Mouse (Mus musculus): ENCODE results near the gene Aknad1. TPM values are rescaled to one million over a fixed set of nuclear protein-coding genes. Genes with fewer than 3 reads are reported as not detected.
A peak's percentile ranks its signal among the peaks of the same experiment; 100 is the strongest.

Gene Aknad1
- 0.09 TPM in 1 of 2 replicates, not detected in the other for polyA plus RNA-seq (2015; fragmentation: Nextera tagmentation; extraction: Ambion mirVana)

DNA sequence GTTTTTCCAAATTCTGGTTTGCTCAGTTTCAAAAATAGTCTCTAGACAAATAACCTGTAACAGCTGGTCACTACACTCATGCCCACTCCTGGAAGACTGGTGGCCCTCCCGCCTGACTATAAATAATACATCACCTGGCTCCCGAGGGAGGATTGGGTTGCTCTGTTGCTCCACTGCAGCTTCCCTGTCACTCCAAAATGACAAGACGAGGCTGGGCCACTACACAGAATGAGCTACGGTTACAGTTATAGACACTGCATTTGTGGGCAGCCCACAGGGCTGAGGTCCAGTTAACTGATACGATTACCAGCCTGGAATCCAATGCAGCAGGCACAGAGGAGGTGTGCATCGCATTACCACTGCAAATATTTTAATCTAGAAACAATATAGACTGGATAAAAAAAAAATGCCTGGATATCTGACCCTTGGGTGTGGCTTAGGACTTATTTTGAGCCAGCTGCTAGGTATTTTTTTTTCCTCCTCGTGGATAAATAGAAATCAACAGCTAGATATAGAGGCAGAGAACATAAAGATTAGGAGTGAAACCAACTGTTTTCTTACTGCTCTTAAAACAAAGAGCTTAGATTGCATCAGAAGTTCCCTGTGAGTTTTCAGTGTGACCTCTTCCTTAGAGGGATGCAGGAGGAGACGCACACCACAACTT, at the start of gene Aknad1:
Gene Aknad1 (plus strand): TSS at position 614 of the 664 bp plus-strand sequence.
- no peak within 1 kb of the TSS for H3K4me3 ChIP-seq
- no peak within 1 kb of the TSS for H3K9ac ChIP-seq
- H3K4me2 ChIP-seq, result no peak within 1 kb of the TSS
- no peaks in the 10 kb centered on the region for H3K9me3 ChIP-seq
- no peaks in the 10 kb centered on the region for H3K4me1 ChIP-seq
- H3K27ac ChIP-seq, result no peak within 1 kb of the TSS
- H3K27me3 ChIP-seq, result no peaks in the 10 kb centered on the region; the same call in 1 of the 2 replicates
- no peaks in the 10 kb centered on the region for H3K36me3 ChIP-seq
- ATAC-seq (ENCODE audit: borderline replicate concordance, extremely low read depth, low FRiP score, low TSS enrichment), result no peak
- WGBS, result 64% methylated on average over 8 of the region's 8 CpGs

DNA sequence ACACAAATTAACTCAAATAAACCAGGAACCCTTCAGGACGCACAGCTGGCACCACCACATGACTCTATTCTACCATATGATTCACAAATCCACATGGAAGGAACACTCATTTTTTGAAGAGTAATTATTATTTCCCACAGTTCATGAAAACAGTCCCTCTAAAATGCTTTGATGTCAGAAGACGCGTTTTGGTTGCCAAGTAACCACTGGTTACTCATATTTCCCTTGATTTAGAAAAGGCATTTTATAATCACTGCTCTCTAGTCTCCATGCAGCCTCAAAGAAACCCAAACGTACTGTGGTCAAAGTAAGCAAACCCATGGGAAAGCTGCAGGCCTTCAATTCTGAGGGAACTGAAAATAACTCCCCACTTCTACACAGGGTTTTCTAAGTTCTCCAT, 49.5 kb upstream of the Aknad1 start:
- ATAC-seq (ENCODE audit: borderline replicate concordance, extremely low read depth, low FRiP score, low TSS enrichment), result no peak
- Histone ChIP-seq H3K4me1 (no peaks in the 10 kb centered on the region), H3K9me3 (no peaks in the 10 kb centered on the region), H3K36me3 (peaks cover 40% of the 10 kb centered on the region), H3K27ac (no peak overlapping the region), H3K4me2 (no peak overlapping the region), H3K27me3 (no peaks in the 10 kb centered on the region), H3K4me3 (no peak overlapping the region), H3K9ac (no peak overlapping the region)
- WGBS, result 56% methylated on average over 4 of the region's 4 CpGs

DNA sequence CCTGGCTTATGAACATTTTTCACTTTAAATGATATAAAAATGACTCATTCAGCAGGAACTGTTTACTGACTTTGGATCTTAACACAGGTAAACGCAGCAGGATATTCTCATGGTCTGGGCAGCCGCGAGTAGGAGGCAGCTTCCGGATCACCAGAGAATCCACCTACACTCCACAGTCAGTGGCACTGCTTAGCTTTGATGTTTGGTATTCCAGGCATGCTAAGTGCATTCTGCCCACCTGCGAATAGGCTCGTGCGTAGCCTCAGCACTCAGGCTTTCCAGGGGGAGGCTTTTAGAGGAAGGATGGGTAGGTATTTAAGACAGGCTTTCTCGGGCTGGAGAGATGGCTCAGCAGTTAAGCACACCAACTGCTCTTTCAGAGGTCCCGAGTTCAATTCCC, 45.1 kb upstream of the Aknad1 start:
- Histone ChIP-seq H3K4me1 (no peaks in the 10 kb centered on the region), H3K27me3 (no peaks in the 10 kb centered on the region), H3K9ac (no peak overlapping the region), H3K4me2 (no peak overlapping the region), H3K4me3 (no peak overlapping the region), H3K27ac (0 out of 2 replicates have a peak overlapping the region, but pooled peaks have one; percentile 19), H3K36me3 (peaks cover 39% of the 10 kb centered on the region), H3K9me3 (no peaks in the 10 kb centered on the region)
- 50% methylated on average over 9 of the region's 9 CpGs for WGBS
- peak; percentile 81; the same call in 1 of the 2 replicates for ATAC-seq (ENCODE audit: borderline replicate concordance, extremely low read depth, low FRiP score, low TSS enrichment)

DNA sequence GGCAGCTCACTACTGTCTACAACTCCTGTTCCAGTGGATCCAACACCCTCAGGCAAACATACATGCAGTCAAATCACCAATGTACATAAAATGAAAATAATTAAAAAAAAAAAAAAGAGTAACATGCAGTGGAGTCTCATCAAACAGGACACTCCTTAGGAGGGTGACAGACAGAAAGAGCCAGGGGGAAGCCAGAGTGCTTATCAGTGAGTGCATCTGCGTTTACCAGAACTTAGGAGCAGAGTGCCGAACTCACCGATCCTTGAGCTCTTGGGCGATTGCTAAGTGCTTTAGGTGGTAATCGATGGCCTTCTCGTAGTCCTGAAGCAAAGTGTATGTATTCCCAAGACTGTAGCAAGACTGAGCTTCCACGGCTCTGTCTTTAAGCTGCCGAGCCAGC, 40.8 kb upstream of the Aknad1 start:
- Histone ChIP-seq H3K4me1 (no peaks in the 10 kb centered on the region), H3K9me3 (no peaks in the 10 kb centered on the region), H3K36me3 (peaks cover 61% of the 10 kb centered on the region), H3K4me3 (no peak overlapping the region), H3K27ac (no peak overlapping the region), H3K27me3 (no peaks in the 10 kb centered on the region), H3K4me2 (no peak overlapping the region), H3K9ac (no peak overlapping the region)
- 89% methylated on average over 8 of the region's 8 CpGs for WGBS
- ATAC-seq (ENCODE audit: borderline replicate concordance, extremely low read depth, low FRiP score, low TSS enrichment), result no peak

DNA sequence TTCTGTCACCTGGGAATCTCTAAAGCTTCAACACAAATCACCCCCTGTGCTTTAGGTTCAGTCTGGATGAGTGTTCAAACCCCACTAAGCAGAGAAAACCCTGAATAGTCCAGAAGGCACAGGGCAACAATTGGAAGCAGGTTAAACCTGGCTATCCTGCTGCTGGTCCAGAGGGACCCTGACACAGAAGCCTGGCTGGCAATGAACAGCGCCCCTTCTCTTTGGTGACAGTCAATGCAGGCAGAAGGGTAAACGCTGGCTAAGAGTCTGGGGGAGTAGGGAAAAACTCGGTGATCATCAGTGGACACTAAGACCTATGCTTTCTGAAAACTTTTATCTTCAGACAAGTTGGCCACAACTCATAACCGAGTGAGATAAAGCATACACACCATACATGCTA, 39.7 kb upstream of the Aknad1 start:
- 0 out of 2 replicates have a peak, but pooled peaks cover 3% of the 10 kb centered on the region for H3K4me1 ChIP-seq
- H3K4me2 ChIP-seq, result no peak overlapping the region
- no peak overlapping the region for H3K9ac ChIP-seq
- H3K4me3 ChIP-seq, result no peak overlapping the region
- WGBS, result 87% methylated on average over 4 of the region's 4 CpGs
- no peaks in the 10 kb centered on the region for H3K9me3 ChIP-seq
- no peak overlapping the region for H3K27ac ChIP-seq
- peaks cover 56% of the 10 kb centered on the region for H3K36me3 ChIP-seq
- no peaks in the 10 kb centered on the region for H3K27me3 ChIP-seq
- no peak for ATAC-seq (ENCODE audit: borderline replicate concordance, extremely low read depth, low FRiP score, low TSS enrichment)

DNA sequence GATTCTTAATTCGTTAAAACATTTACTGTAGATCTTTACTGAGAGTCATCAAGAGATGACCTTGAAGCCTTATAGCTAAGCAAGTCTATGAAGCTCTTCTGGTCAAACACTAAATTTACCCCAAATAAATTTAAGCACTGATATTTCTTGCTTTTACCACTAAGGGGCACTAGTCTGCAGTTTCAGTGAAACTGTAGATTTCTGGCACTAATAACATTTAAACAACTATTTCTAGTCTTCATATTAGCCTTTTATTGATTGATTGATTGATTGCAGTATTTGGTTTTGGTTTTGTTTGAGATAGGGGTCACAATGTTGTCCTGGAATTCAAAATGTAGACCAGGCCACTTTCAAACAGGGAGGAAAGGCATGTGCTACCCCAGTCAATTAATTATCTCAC, 38.2 kb upstream of the Aknad1 start:
- Histone ChIP-seq H3K27me3 (no peaks in the 10 kb centered on the region), H3K4me1 (0 out of 2 replicates have a peak, but pooled peaks cover 3% of the 10 kb centered on the region), H3K4me2 (no peak overlapping the region), H3K36me3 (peaks cover 52% of the 10 kb centered on the region), H3K27ac (no peak overlapping the region), H3K9me3 (no peaks in the 10 kb centered on the region), H3K9ac (no peak overlapping the region), H3K4me3 (no peak overlapping the region)
- ATAC-seq (ENCODE audit: borderline replicate concordance, extremely low read depth, low FRiP score, low TSS enrichment), result no peak
- WGBS, result 81% methylated on average over 1 of the region's 1 CpGs

DNA sequence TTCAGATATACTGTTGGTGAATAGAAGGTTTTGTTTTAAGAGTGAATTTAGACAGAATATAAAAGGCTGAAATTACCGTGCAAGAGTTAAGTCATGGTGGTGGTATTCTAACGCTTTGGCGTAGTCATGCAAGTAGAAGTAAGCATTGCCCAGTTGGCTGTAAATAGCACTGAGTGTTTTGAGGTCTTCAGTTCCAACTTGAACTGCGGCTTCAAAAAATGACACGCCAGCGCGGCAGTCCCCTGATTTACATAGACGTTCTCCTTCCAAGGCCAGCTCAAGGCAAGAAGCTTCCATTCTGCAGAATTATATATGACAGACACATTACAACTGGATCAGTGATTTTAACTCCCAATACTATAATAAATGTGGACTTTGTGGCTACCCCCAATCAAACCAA, 36.7 kb upstream of the Aknad1 start:
- no peaks in the 10 kb centered on the region for H3K27me3 ChIP-seq
- H3K4me3 ChIP-seq, result no peak overlapping the region
- 0 out of 2 replicates have a peak, but pooled peaks cover 3% of the 10 kb centered on the region for H3K4me1 ChIP-seq
- no peaks in the 10 kb centered on the region for H3K9me3 ChIP-seq
- 91% methylated on average over 8 of the region's 8 CpGs for WGBS
- H3K9ac ChIP-seq, result no peak overlapping the region
- H3K27ac ChIP-seq, result no peak overlapping the region
- H3K36me3 ChIP-seq, result peaks cover 43% of the 10 kb centered on the region
- no peak overlapping the region for H3K4me2 ChIP-seq
- no peak for ATAC-seq (ENCODE audit: borderline replicate concordance, extremely low read depth, low FRiP score, low TSS enrichment)

DNA sequence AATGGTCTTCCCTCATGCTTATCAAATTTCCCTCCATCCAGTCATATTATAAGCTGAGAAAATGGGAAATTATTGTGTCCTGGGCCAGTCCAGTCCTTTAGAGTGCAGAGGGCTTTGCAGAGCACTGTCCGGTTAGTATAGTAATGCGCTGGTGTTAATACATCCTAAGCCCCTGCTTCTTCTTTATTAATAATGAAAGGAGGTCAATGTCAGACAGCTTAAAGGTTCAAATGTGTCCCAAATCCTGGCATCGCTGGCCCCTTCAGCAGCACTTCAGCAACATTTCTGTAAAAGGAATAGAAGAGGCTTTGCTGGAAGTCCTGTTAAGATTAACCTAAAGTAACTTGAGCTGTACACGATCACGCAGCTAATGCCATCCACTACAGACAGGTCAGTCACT, 28.2 kb upstream of the Aknad1 start:
- Histone ChIP-seq H3K4me1 (peaks cover 12% of the 10 kb centered on the region), H3K27ac (no peak overlapping the region), H3K4me3 (no peak overlapping the region), H3K36me3 (no peaks in the 10 kb centered on the region), H3K27me3 (no peaks in the 10 kb centered on the region), H3K4me2 (no peak overlapping the region), H3K9ac (no peak overlapping the region), H3K9me3 (no peaks in the 10 kb centered on the region)
- WGBS, result 90% methylated on average over 5 of the region's 5 CpGs
- ATAC-seq (ENCODE audit: borderline replicate concordance, extremely low read depth, low FRiP score, low TSS enrichment), result no peak

DNA sequence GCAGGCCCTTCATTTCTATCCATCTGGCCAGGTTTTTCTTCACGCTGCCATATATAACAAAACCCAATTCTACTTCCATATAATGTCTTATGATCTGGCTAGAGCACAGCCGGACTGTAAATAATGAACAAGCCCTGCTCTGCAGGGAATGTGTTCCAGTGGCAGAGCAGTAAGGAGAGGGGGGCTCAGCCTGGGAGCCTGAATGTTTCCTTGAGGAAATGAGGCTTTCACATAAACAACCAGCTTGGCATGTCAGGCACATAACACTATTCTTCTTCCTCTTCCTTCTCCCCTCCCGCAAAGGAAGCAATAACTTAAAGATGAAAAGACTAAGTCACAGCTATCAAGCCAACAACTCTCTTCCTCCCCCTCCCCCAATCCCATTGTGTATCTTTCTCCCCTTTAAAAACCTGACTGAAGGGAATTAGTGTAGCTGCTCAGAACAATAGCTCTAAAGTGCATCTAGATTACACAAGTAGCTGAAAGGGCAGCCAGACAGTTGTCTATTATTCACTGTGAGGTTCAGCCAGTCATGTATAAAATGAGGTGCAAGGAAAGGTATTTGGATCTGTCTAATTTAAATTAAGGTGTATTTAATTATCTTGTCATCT, 26.3 kb upstream of the Aknad1 start:
- 33% methylated on average over 3 of the region's 3 CpGs for whole genome bisulfite sequencing
- Histone ChIP-seq H3K4me3 (no peak overlapping the region), H3K27ac (no peak overlapping the region), H3K4me1 (peaks cover 12% of the 10 kb centered on the region), H3K27me3 (no peaks in the 10 kb centered on the region), H3K36me3 (no peaks in the 10 kb centered on the region), H3K9me3 (no peaks in the 10 kb centered on the region), H3K4me2 (no peak overlapping the region), H3K9ac (no peak overlapping the region)
- peak; percentile 27; the same call in 1 of the 2 replicates for ATAC-seq (ENCODE audit: borderline replicate concordance, extremely low read depth, low FRiP score, low TSS enrichment)

DNA sequence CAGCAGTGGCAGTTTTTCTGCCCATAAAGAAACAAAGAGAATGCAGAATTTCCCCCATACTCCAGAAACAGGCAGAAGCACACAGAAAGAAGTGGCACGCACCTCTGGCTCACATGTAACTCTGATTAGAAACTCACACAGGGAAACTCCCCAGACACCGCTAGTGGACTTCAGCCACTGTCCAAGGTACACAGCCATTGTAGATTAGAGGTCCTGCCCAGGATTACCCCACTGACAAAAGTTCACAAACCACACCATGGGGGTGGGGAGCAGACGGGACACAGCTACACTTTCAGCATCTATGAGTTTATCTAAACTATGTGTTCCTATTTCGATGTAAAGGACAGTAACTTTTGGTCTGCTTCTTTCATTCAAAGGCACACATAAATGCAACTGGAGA, 24.6 kb upstream of the Aknad1 start:
- Histone ChIP-seq H3K4me3 (no peak overlapping the region), H3K27me3 (no peaks in the 10 kb centered on the region), H3K9ac (no peak overlapping the region), H3K4me2 (no peak overlapping the region), H3K36me3 (no peaks in the 10 kb centered on the region), H3K4me1 (peaks cover 17% of the 10 kb centered on the region), H3K9me3 (no peaks in the 10 kb centered on the region), H3K27ac (no peak overlapping the region)
- 86% methylated on average over 4 of the region's 4 CpGs for WGBS
- ATAC-seq (ENCODE audit: borderline replicate concordance, extremely low read depth, low FRiP score, low TSS enrichment), result no peak

DNA sequence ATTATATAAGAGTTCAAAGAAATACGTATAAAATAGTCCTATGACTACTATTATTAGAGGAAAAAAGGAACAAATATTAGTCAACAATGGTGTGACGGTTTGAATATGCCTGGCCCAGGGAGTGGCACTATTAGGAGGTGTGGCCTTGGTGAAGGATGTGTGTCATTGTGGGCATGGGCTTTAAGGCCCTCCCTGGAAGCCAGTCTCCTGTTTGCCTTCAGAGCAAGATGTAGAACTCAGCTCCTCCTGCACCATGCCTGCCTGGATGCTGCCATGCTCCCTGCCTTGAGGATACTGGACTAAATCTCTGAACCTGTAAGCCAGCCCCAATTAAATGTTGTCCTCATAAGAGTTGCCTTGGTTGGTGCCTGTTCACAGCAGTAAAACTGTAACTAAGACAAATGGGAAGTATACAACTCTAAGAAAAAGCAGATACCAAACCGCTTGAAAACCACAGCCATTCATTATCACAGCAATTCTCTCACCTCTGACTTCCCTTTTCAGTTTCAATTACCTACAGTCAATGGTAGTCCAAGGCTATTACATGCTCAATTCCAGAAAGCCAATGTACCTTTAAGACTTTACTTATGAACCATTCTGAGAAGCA, 21.5 kb upstream of the Aknad1 start:
- no peak for ATAC-seq (ENCODE audit: borderline replicate concordance, extremely low read depth, low FRiP score, low TSS enrichment)
- Histone ChIP-seq H3K4me1 (peaks cover 29% of the 10 kb centered on the region), H3K9me3 (no peaks in the 10 kb centered on the region), H3K4me2 (no peak overlapping the region), H3K9ac (no peak overlapping the region), H3K36me3 (no peaks in the 10 kb centered on the region), H3K4me3 (no peak overlapping the region), H3K27ac (no peak overlapping the region), H3K27me3 (no peaks in the 10 kb centered on the region)
- WGBS, result 79% methylated on average over 3 of the region's 3 CpGs

DNA sequence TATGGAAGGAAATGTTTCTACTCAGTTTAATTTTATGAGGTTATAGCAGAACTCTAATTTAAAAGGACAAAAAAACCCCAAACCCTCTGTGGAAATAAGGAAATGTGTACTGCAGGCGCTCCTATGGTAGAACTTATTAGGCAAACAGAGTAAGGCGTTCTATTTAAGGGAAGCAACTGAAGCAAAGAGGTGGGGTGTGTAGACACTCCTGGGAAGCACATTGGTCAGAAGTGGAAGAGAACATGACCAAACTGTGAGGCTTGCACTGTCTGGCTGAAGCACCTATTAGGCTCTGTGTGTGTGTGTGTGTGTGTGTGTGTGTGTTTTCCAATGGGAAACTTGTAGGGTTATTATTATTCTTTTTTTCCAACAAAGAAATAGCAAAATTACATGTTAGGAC, 20.1 kb upstream of the Aknad1 start:
- no peak overlapping the region for H3K4me2 ChIP-seq
- no peak for ATAC-seq (ENCODE audit: borderline replicate concordance, extremely low read depth, low FRiP score, low TSS enrichment)
- H3K27me3 ChIP-seq, result no peaks in the 10 kb centered on the region
- WGBS, result 71% methylated on average over 2 of the region's 2 CpGs
- H3K9ac ChIP-seq, result no peak overlapping the region
- H3K4me3 ChIP-seq, result no peak overlapping the region
- no peak overlapping the region for H3K27ac ChIP-seq
- H3K4me1 ChIP-seq, result peaks cover 22% of the 10 kb centered on the region
- H3K9me3 ChIP-seq, result no peaks in the 10 kb centered on the region
- H3K36me3 ChIP-seq, result no peaks in the 10 kb centered on the region
